Mouse (Mus musculus): ENCODE measurements around the gene Zscan2.

Zscan2 gene

GRCm38 (mm10) chr7:80843910-80844640, 16.6 kb upstream of the Zscan2 start:
- DNase-seq (ENCODE audit: low read depth, low spot score) = no peak

- DNase-seq (ENCODE audit: low read depth, low spot score) = no peak
Measured at GRCm38 (mm10) chr7:80844691-80845090, 16.0 kb upstream of the Zscan2 start.

GRCm38 (mm10) chr7:80845621-80846279, 15.0 kb upstream of the Zscan2 start:
- no peak for DNase-seq (ENCODE audit: low read depth, low spot score)

DNA sequence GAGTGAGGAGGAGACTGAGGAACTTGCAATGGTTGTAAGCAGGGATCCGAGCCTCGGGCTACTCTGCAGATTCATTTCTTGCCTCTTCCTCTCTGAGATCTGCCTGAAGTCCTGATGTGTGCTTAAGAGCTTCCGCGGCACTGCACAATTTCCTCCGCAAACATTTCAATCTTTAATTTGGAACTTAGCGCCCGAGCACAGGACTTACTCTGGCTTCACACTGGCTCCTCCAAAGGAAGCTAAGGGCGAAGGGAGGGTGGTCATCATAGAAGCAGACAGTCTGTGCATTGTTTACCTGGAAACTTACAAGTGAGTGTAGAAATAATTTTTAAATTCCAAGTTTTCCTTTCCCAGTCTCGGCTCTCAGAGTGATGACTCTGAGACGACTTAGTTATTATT, 14.4 kb upstream of the Zscan2 start:
- DNase-seq (ENCODE audit: low read depth, low spot score) = no peak

DNA sequence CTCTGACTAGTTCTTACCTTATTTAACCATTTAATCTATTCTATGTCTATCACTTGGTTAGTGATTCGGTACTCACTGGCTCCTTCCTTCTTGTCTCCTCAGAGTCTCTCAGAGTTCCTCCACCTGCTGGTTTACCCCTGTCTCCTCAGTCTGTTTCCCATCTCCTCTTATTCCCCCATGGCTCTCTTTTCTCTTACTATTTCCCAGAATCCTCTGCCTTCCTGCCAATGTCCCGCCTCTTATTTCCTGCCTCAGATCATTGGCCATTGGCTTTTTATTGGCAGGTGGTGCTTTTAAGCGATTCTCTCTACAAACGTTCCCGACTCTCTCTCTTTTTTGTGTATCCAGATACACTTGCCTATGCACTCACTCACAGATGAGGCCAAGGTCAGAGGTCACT, 14.0 kb upstream of the Zscan2 start:
- no peak for DNase-seq (ENCODE audit: low read depth, low spot score)

DNA sequence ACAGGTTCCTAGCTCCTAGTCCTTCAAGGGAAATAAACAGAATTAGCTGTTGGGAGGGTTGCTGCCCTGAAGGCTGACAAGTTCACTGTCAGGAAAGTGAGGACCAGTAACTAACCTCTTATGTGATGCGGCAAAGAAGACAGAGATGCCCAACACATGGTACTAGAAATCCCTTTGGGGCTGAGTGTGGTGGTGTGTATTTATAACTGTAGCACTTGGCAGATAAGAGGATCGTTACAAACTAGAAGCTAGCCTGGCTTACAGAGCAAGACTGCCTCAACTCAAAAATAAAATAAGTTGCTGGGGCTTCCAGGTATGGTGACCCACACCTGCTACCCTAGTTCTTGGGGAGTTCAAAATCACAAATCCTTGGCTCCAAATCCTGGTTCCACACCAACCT, 11.5 kb upstream of the Zscan2 start:
- no peak for DNase-seq (ENCODE audit: low read depth, low spot score)

DNA sequence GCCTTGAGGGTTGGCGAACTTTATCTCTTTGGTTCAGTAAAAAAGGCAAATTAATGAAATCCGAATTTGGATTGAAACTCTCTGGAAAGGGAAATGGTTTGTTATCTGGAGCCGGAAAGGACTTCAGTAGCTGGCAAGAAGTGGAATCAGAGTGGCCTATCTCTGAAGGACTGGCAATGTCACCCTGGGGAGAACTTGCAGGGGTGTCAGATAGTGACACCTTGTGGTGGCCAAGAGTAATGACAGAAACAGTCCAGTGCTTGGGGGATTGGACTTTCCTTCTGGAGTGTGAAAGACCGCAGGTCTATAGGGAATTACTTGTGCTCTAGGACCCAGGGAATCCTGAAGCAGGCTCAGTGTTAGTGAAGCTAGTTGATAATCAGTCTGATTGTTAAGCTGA, 11.0 kb upstream of the Zscan2 start:
- DNase-seq (ENCODE audit: low read depth, low spot score) = peak; percentile 39

GRCm38 (mm10) chr7:80850520-80850919, 10.2 kb upstream of the Zscan2 start:
- DNase-seq (ENCODE audit: low read depth, low spot score) = no peak

DNA sequence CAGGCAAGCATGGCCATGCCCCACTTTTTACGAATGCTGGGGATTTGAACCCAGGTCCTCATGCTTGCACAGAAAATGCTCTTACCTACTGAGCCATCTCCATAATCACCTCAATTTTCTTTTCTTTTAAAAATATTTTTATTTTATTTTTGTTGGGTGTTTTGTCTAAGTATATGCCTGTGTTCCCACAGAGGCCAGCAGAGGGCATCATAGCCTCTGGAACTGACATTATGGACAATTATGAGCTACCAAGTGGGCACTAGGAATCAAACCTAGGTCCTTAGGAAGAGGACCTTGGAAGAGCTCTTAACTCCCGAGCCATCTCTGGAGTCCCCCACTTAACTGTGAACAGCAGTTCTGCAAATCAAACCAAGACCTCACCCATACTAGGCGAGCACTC, 7.5 kb upstream of the Zscan2 start:
- DNase-seq (ENCODE audit: low read depth, low spot score) = no peak

DNA sequence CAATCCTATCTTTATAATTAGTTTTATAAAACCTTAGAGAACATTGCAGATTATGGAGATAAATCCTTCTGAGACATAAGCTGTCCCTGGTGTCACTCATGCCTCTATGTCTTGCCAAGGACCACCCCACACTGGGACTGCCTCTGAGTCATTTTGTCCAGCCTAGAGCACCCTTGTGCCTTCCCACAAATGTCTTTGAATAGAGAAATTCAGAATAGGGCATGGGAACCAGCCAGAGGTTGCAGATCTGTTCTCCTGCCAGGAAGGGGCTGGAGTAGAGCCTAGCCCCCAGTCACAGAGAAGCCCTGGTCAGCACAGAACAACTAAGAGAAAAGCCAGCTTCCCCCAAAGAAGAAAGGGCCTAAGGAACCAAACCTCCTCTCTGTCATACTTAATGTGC, 5.4 kb upstream of the Zscan2 start:
- no peak for DNase-seq (ENCODE audit: low read depth, low spot score)

DNA sequence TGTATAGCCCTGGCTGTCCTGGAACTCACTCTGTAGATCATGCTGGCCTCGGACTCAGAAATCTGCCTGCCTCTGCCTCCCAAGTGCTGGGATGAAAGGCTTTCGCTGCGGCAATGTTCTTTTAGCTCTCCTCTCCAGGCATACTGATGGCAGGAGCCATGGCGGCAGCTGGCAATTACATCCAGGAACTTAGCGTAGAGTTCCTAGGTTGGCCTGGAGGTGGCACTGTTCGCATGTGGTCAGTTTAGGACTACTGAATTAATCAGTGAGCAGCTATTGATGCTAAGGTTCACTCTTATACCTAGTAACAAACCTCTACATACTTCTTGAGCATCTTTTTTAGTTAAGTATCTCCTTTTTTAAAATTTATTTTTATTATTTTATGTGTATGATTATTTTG, 3.5 kb upstream of the Zscan2 start:
- DNase-seq (ENCODE audit: low read depth, low spot score) = no peak

DNA sequence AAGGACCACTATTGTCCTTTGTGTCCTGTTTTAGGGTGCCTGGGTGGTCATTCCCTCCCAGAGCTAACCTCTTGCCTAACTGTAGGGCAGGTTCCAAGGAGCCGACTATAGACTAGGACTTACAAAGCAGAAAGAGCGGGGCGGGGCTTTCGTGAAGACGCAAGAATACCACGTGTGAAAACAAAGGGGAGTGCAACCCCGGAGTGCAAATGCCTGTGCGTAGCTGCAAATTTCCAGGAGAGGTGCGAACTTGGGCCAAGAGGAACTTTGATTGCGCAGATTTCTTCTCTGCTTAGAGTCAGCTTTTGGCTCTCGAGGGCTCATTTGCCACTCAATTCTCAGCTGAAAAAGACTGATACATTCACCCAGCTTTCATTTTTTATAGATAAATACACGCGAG, 493 bp upstream of the Zscan2 start:
- no peak for DNase-seq (ENCODE audit: low read depth, low spot score)

GRCm38 (mm10) chr7:80862475-80862874, 1.8 kb downstream of the Zscan2 start:
- no peak for DNase-seq (ENCODE audit: low read depth, low spot score)

- no peak for DNase-seq (ENCODE audit: low read depth, low spot score)
Measured at GRCm38 (mm10) chr7:80863520-80863919, 2.8 kb downstream of the Zscan2 start.

GRCm38 (mm10) chr7:80864151-80864550, 3.4 kb downstream of the Zscan2 start:
- no peak for DNase-seq (ENCODE audit: low read depth, low spot score)

DNA sequence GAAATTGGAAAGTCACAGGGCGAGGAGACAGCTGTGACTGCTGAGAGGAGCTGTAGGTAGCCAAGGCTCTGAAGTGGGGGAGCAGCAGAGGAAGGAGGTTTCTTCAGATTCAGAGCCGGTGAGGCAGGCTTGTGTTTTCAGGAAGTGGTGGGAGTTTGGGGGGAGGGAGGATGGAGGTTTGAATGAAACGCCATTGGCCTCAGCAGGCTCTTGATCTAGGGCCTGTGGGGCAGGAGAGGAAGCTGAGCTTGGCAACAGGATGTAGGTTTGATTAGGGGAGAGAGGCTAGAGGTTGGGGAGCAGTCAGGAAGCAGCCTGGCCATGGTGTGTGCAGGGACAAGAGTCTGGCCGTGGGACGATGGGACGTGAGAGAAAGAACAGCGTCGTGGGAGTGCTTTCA, 4.1 kb downstream of the Zscan2 start:
- DNase-seq (ENCODE audit: low read depth, low spot score) = no peak

- DNase-seq (ENCODE audit: low read depth, low spot score) = no peak
Measured at GRCm38 (mm10) chr7:80865521-80865920, 4.8 kb downstream of the Zscan2 start.

DNA sequence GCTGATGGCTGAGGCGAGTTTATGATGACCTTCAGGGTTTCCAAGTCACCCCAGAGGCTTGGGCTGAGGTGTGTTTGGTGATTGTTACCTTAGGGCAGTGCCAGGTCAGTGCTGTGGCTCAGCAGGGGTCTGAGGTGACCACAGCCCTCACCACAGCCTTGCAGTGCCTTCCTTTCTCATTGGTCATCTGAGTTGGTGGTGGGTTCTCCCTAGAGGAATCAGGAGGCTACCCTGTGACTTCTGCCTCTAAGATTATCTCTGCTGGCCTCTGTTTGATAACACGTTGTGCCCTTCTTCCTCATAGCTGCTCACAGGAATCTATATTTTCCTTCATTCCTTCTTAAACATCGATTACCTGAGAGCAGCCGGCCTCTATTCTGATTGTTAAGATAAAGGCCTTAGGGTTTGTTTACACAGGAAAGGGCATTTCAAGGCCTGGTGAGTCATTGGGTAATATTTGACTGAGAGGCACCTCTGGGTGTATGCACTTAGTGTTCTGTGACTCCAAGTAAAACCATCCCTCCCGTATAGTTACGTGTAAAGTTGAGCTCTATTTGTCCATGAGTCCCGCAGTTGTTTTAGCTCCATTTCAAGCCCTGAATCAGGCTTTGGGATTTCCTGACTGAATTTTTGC, 5.9 kb downstream of the Zscan2 start:
- DNase-seq (ENCODE audit: low read depth, low spot score) = no peak

DNA sequence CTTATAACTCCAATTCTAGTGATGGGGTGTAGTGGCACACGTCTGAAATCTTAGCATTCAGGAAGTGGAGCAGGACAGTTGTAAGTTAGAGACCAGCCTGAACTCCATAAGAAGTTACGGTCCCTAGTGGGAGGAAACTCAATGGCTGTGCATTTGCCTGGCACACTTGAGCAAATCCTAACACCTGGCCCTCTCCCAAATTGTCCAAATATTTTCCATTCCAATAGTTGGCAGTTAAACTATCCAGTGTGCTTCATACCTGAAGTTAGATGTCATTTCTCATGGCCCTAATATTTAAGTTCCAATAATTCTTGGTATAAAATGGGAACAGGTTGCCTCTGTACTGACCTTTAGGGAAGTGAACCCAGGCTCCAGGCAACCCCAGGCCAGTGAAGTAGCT, 8.0 kb downstream of the Zscan2 start:
- DNase-seq (ENCODE audit: low read depth, low spot score) = no peak

GRCm38 (mm10) chr7:80873038-80873437, 12.3 kb downstream of the Zscan2 start:
- DNase-seq (ENCODE audit: low read depth, low spot score) = no peak

DNA sequence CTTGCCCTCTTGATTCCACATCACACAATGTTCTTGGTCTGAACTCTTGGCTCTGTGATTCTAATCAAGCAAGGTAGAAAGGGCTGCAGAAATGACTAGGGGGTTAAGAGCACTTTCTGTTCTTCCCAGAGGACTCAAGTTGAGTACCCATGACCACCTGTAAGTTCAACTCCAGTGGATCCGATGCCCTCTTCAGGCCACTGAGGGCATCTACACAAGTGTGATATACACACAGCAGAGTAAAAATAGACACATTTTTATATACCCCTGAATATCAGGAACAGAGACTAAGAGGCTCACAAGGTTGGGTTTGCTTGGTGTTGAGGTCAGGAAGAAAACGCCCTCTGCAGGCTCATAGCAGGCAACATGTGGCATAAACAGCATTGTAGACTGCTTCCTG, 12.9 kb downstream of the Zscan2 start:
- DNase-seq (ENCODE audit: low read depth, low spot score) = no peak

DNA sequence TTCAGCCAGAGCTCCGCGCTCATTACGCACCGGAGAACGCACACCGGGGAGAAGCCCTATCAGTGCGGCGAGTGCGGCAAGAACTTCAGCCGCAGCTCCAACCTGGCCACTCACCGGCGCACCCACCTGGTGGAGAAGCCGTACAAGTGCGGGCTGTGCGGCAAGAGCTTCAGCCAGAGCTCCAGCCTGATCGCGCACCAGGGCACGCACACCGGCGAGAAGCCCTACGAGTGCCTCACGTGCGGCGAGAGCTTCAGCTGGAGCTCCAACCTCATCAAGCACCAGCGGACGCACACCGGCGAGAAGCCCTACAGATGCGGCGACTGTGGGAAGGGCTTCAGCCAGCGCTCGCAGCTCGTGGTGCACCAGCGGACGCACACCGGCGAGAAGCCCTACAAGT, 15.0 kb downstream of the Zscan2 start:
- no peak for DNase-seq (ENCODE audit: low read depth, low spot score)
